Mouse (Mus musculus): ENCODE measurements around the gene Trim8. TPM values are rescaled to one million over a fixed set of nuclear protein-coding genes. Genes with fewer than 3 reads are reported as not detected.

Gene Trim8
- polyA plus RNA-seq, 1 experiment = 22.1 TPM

DNA sequence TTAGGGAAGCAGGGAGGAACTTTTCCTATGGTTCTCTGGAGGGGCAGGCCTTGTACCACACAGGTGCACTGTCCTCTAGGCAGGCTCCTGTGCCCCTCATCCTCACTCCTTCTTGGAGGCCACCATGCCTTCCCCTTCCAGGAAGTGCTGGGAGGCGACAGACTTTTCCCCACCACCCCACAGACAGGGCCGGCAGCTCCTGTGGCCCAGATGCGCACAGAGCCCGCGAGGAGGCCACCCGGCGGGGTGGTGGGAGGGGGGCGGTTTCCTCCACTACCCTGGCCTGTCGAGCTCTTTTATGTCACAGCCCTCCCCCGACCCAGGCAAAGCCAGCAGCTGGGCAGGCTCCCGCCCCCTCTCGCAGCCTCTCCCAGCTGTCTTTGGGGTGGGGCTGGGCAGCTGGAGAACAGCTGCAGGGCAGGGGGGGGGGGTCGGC is 16.9 kb downstream of the Trim8 start:
- TF ChIP-seq POLR2A (IDR thresholded peaks at IDR 0.05; ENCODE audit: low read depth, low read length) (no peak), CTCF (IDR thresholded peaks at IDR 0.05; ENCODE audit: borderline replicate concordance, insufficient read depth, low read length) (no peak)
- H3K4me1 ChIP-seq (ENCODE audit: control insufficient read depth, insufficient read depth, low read length) = peaks cover 14% of the 10 kb centered on the region
- no peak overlapping the region for H3K4me3 ChIP-seq (ENCODE audit: insufficient read depth, low read length)
- no peak overlapping the region for H3K27ac ChIP-seq (ENCODE audit: insufficient read depth, low read length)

GRCm38 (mm10) chr19:46518828-46519621 is 17.5 kb downstream of the Trim8 start:
- peaks cover 19% of the 10 kb centered on the region for H3K4me1 ChIP-seq (ENCODE audit: control insufficient read depth, insufficient read depth, low read length)
- H3K4me3 ChIP-seq (ENCODE audit: insufficient read depth, low read length) = no peak overlapping the region
- no peak overlapping the region for H3K27ac ChIP-seq (ENCODE audit: insufficient read depth, low read length)
- no peak for TF ChIP-seq POLR2A (IDR thresholded peaks at IDR 0.05; ENCODE audit: low read depth, low read length)
- no peak for TF ChIP-seq CTCF (IDR thresholded peaks at IDR 0.05; ENCODE audit: borderline replicate concordance, insufficient read depth, low read length)

GRCm38 (mm10) chr19:46521698-46522097 is 20.2 kb downstream of the Trim8 start:
- TF ChIP-seq CTCF (IDR thresholded peaks at IDR 0.05; ENCODE audit: borderline replicate concordance, insufficient read depth, low read length) (no peak), POLR2A (IDR thresholded peaks at IDR 0.05; ENCODE audit: low read depth, low read length) (no peak)
- Histone ChIP-seq H3K27ac (ENCODE audit: insufficient read depth, low read length) (peak overlapping the region; percentile 93), H3K4me1 (ENCODE audit: control insufficient read depth, insufficient read depth, low read length) (peaks cover 26% of the 10 kb centered on the region), H3K4me3 (ENCODE audit: insufficient read depth, low read length) (no peak overlapping the region)

- H3K4me1 ChIP-seq (ENCODE audit: control insufficient read depth, insufficient read depth, low read length) = peaks cover 26% of the 10 kb centered on the region
- peak overlapping the region; percentile 93 for H3K27ac ChIP-seq (ENCODE audit: insufficient read depth, low read length)
- no peak for TF ChIP-seq CTCF (IDR thresholded peaks at IDR 0.05; ENCODE audit: borderline replicate concordance, insufficient read depth, low read length)
- no peak for TF ChIP-seq POLR2A (IDR thresholded peaks at IDR 0.05; ENCODE audit: low read depth, low read length)
- no peak overlapping the region for H3K4me3 ChIP-seq (ENCODE audit: insufficient read depth, low read length)
These were observed 21.0 kb downstream of the Trim8 start for GRCm38 (mm10) chr19:46522433-46523044.

DNA sequence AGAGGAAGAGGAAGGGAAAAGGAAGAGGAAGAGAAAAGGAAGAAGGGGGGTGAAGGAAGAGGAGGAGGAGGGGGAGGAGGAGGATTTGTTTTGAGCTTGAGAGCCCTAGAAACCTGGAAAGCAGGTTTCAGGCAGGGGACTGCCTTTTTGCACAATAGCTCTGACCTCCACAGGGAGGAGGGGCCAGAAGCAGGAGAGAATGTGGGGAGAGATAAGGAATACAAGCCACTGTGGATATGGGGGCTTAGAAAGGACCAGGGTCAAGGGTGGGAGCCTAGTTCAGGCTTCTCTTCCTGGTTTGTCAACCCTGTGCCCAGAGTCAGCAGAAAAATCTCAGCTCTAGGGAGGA is 21.6 kb downstream of the Trim8 start:
- Histone ChIP-seq H3K4me1 (ENCODE audit: control insufficient read depth, insufficient read depth, low read length) (peaks cover 26% of the 10 kb centered on the region), H3K4me3 (ENCODE audit: insufficient read depth, low read length) (no peak overlapping the region), H3K27ac (ENCODE audit: insufficient read depth, low read length) (peak overlapping the region; percentile 93)
- TF ChIP-seq POLR2A (IDR thresholded peaks at IDR 0.05; ENCODE audit: low read depth, low read length) = no peak
- TF ChIP-seq CTCF (IDR thresholded peaks at IDR 0.05; ENCODE audit: borderline replicate concordance, insufficient read depth, low read length) = no peak

DNA sequence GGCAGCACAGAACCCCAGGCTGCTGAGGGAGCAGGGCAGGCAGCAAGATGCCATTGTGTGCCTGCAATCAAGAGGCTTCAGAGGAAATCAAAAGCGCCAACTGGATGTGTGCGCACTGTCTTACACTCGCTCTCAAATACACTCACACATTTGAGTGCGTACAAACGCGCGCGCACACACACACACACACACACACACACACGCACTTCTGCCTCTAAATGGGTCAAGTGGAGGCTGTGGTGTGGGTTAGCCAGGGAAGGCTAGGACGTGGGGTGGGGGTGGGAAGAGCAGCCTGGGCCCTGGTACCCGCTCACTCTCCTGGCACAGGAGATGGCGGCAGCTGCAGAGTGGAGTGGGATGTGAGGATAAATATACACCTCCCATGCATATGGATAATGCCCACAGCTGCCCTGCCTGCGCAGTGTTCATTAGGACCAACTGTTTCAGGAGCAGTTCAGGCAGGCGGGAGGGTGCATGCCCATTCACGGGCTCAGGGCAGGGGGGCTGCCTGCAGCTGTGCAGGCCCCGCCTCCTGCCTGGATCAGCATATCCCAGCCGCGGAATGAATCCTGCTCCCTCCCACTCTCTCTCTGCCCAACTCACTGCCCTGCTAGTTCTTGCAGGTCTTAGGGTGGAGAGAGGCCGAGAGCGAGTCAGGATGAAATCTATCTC is 22.1 kb downstream of the Trim8 start:
- no peak overlapping the region for H3K4me3 ChIP-seq (ENCODE audit: insufficient read depth, low read length)
- peaks cover 28% of the 10 kb centered on the region for H3K4me1 ChIP-seq (ENCODE audit: control insufficient read depth, insufficient read depth, low read length)

GRCm38 (mm10) chr19:46524152-46524544 is 22.6 kb downstream of the Trim8 start:
- TF ChIP-seq POLR2A (IDR thresholded peaks at IDR 0.05; ENCODE audit: low read depth, low read length) = no peak
- TF ChIP-seq CTCF (IDR thresholded peaks at IDR 0.05; ENCODE audit: borderline replicate concordance, insufficient read depth, low read length) = no peak
- Histone ChIP-seq H3K27ac (ENCODE audit: insufficient read depth, low read length) (peak overlapping the region; percentile 63), H3K4me3 (ENCODE audit: insufficient read depth, low read length) (no peak overlapping the region), H3K4me1 (ENCODE audit: control insufficient read depth, insufficient read depth, low read length) (peaks cover 28% of the 10 kb centered on the region)

More for the DNA sequence above, 22.1 kb downstream of the Trim8 start:
- peak overlapping the region; percentile 93 for H3K27ac ChIP-seq (ENCODE audit: insufficient read depth, low read length)
- peak; percentile 82 for TF ChIP-seq POLR2A (IDR thresholded peaks at IDR 0.05; ENCODE audit: low read depth, low read length)
- no peak for TF ChIP-seq CTCF (IDR thresholded peaks at IDR 0.05; ENCODE audit: borderline replicate concordance, insufficient read depth, low read length)

DNA sequence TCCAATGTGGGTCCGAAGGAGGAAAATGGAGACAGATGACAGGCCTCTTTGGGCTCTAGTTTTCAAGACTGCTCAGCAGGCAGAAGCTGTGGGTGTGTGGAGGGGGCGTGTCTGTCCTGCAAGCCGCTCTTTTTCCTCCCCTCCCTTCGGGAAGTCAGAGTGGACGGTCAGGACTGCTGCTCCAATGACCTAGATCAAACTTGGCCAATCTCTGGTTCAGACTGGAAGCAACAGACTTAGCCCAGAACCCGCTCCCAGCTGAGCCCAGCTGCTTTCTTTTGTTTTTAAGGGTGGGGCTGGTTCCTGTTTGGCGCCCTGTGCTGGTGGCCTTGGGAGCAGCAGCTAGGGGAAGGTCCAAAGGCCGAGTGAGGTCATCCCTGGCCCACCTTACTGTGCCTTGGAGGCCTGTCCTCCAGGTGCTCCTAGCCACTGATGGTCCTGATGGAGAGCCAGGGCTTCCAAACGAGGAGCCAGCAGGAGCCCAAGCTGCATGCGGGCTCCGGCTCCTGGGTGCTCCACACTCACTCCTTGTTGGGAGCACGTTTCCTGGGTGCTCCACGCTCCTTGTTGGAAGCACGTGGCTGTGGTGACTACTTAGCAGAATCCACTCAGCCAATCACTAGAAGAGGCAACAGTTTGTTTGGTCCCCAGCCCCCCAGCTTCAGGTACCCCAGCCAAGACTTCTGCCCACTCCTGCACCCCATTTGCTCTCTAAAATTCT is 23.3 kb downstream of the Trim8 start:
- H3K4me1 ChIP-seq (ENCODE audit: control insufficient read depth, insufficient read depth, low read length) = peaks cover 29% of the 10 kb centered on the region
- H3K27ac ChIP-seq (ENCODE audit: insufficient read depth, low read length) = peak overlapping the region; percentile 63
- no peak for TF ChIP-seq POLR2A (IDR thresholded peaks at IDR 0.05; ENCODE audit: low read depth, low read length)
- TF ChIP-seq CTCF (IDR thresholded peaks at IDR 0.05; ENCODE audit: borderline replicate concordance, insufficient read depth, low read length) = no peak
- H3K4me3 ChIP-seq (ENCODE audit: insufficient read depth, low read length) = no peak overlapping the region
